Mouse (Mus musculus) spleen, adult 2 months (tissue): ENCODE data around the gene Cpox. TPM values are rescaled to one million over a fixed set of nuclear protein-coding genes. Genes with fewer than 3 reads are reported as not detected.

Experiments used
- DNase-seq, 2 experiments: peaks; one replicate each; pipeline versions ENCODE4 v3.0.0 to v3.0.0-alpha.2; 2012 to 2021; ENCODE audit warnings: low spot score in 2 of 2, low read depth in 1 of 2
- H3K27ac ChIP-seq: fragments of 200-500 bp; 2 replicates; pipeline ENCODE4 v1.5.1; 2012; ENCODE audit warnings: low read length, inconsistent platforms; ENCODE audit not compliant: insufficient read depth
- H3K27me3 ChIP-seq: fragments of 200-500 bp; 2 replicates; pipeline ENCODE4 v1.6.1; 2012; ENCODE audit warnings: mild to moderate bottlenecking, moderate library complexity, low read length, inconsistent platforms; ENCODE audit not compliant: control insufficient read depth, insufficient read depth
- H3K36me3 ChIP-seq: fragments of 200-500 bp; 2 replicates; pipeline ENCODE4 v1.6.1; 2012; ENCODE audit warnings: mild to moderate bottlenecking, low read length, inconsistent platforms; ENCODE audit not compliant: control insufficient read depth, insufficient read depth
- H3K4me1 ChIP-seq: fragments of 200-500 bp; 2 replicates; pipeline ENCODE4 v1.6.1; 2011; ENCODE audit warnings: inconsistent platforms; ENCODE audit not compliant: control insufficient read depth, insufficient read depth, insufficient read length
- H3K4me3 ChIP-seq: fragments of 200-500 bp; 2 replicates; pipeline ENCODE4 v1.5.1; 2011; ENCODE audit warnings: mild to moderate bottlenecking, inconsistent platforms; ENCODE audit not compliant: insufficient read depth, insufficient read length; ENCODE audit errors: extremely low read depth
- CTCF ChIP-seq: fragments of 200-500 bp; IDR thresholded peaks from 2 replicates; pipeline ENCODE4 v1.5.1; 2011; ENCODE audit warnings: mild to moderate bottlenecking, inconsistent platforms; ENCODE audit not compliant: insufficient read depth, insufficient read length, insufficient replicate concordance; ENCODE audit errors: extremely low read depth
- POLR2A ChIP-seq: fragments of 200-500 bp; IDR thresholded peaks from 2 replicates; pipeline ENCODE4 v1.6.1; 2011; ENCODE audit warnings: low read depth, low read length, inconsistent platforms
- WGBS: fragments of 180-500 bp; shearing (Covaris S2); methylation state at CpG from one replicate; pipeline ENCODE4 v1.1.7; 2018; 5-methylcytosine and 5-hydroxymethylcytosine counted together
- polyA plus RNA-seq: library from polyadenylated mRNA; depleted of rRNA; stranded (reverse); fragments of >200 nt; gene quantifications from 2 replicates; pipeline ENCODE4 v1.2.3, GENCODE M21; 2012

Cpox gene
- polyA plus RNA-seq, 1 experiment, result 22.3 TPM

DNA sequence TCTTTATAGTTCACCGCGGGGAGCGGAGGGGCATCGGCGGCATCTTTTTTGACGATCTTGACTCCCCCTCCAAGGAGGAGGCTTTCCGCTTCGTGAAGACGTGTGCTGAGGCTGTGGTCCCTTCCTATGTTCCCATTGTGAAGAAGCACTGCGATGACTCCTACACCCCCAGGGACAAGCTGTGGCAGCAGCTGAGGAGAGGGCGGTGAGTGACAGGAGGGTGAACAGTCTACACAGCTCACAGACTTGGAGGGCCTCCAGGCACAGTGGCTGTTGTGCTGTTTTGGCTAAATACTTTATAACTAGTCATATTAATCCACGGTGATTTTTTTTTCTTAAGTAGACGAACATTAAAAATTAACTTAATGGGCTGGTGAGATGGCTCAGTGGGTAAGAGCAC, 5.2 kb downstream of the Cpox start:
- no peak for DNase-seq
- Histone ChIP-seq H3K27ac (no peak overlapping the region), H3K4me1 (0 out of 2 replicates have a peak, but pooled peaks cover 2% of the 10 kb centered on the region), H3K27me3 (no peaks in the 10 kb centered on the region), H3K36me3 (peaks cover 13% of the 10 kb centered on the region), H3K4me3 (no peak overlapping the region)
- 96% methylated on average over 13 of the region's 13 CpGs for WGBS
- TF ChIP-seq POLR2A, result no peak
- no peak for TF ChIP-seq CTCF

DNA sequence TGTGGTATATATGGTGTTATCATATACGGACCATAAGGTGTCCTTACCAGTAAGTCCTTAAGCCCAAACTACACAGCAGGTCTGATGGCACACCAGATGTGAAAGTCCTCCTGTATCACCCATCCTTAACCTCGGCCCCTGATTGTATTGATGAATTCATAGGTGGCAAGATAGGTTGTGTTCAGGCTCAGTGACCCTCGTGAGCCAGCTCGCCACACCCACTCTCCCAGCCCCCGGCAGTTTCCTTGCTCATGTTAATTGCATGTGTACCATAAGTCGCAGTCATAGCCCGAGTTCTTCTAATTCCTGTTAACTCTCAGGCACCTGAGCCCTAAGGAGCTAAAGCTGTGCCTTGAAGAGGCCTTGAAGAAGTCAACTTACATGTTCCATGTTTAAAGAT, 6.1 kb downstream of the Cpox start:
- 93% methylated on average over 7 of the region's 7 CpGs for WGBS
- peaks cover 15% of the 10 kb centered on the region for H3K36me3 ChIP-seq
- H3K4me1 ChIP-seq, result no peaks in the 10 kb centered on the region
- no peak for TF ChIP-seq CTCF
- TF ChIP-seq POLR2A, result no peak
- no peaks in the 10 kb centered on the region for H3K27me3 ChIP-seq
- no peak overlapping the region for H3K27ac ChIP-seq
- DNase-seq, result no peak
- no peak overlapping the region for H3K4me3 ChIP-seq

DNA sequence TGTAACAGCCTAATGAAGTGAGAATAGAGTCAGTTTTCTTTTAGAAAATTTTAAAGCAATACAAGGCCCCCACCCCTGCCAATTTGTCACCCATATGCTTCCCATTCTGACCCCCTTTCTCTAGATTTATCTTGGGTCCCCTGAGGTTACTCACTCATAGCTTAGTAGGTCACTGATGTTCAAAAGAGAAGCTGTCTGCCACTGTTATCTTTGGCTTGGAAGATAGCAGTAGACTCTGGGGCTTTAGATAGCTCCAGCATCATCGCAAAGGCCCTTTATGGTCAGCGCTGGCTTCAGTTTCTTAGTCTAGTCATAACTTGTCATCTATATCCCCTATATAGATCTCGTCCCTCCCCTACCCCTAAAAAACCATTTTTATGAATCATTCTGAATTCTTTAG, 6.5 kb downstream of the Cpox start:
- WGBS, result 82% methylated on average over 3 of the region's 3 CpGs
- H3K4me1 ChIP-seq, result no peaks in the 10 kb centered on the region
- no peak overlapping the region for H3K4me3 ChIP-seq
- H3K27me3 ChIP-seq, result no peaks in the 10 kb centered on the region
- H3K36me3 ChIP-seq, result peaks cover 15% of the 10 kb centered on the region
- no peak overlapping the region for H3K27ac ChIP-seq
- no peak for DNase-seq
- TF ChIP-seq POLR2A (no peak), CTCF (no peak)

DNA sequence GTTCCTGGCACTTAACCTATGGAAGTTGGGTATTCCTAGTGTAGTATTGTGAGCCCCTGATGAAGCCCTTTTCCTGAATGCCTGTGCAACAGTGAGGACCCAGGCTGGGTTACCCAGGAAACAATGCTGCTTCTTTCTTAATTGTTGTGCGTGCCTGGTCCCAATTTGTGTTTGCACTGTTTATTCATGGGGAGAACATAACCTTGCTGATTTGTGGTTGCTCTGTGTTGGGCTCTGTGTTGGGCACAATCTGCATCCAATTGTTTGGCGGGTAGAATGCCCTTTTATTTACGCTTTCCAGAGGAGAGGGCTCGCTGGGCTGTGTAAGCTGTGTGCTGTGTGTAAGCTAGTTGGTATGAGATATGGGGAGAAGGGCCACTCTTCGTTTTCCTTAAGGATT, 7.4 kb downstream of the Cpox start:
- TF ChIP-seq POLR2A (no peak), CTCF (no peak)
- Histone ChIP-seq H3K36me3 (peaks cover 15% of the 10 kb centered on the region), H3K4me1 (no peaks in the 10 kb centered on the region), H3K27ac (no peak overlapping the region), H3K4me3 (no peak overlapping the region), H3K27me3 (no peaks in the 10 kb centered on the region)
- 95% methylated on average over 5 of the region's 5 CpGs for WGBS
- DNase-seq, result no peak

DNA sequence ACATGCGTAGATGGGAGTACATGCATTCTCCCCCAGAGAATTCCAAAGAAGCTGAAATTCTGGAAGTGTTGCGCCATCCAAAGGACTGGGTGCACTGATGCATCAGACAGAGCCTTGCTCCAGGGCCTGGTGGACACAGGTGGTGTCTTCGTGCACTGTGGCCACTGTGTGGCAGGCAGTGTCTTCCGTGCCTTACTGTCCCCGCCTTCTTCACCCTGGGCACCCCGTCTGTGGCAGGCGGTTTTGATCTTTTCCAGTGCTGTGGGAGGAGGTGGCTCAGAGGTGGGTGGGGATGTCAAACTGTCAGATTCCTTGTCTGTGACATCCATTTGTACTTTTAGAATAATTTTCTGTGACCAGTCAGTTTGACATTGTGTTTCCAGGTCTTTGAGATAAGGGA, 8.6 kb downstream of the Cpox start:
- no peak for DNase-seq
- H3K4me1 ChIP-seq, result no peaks in the 10 kb centered on the region
- peaks cover 13% of the 10 kb centered on the region for H3K36me3 ChIP-seq
- H3K27ac ChIP-seq, result no peak overlapping the region
- 62% methylated on average over 7 of the region's 7 CpGs for WGBS
- H3K4me3 ChIP-seq, result no peak overlapping the region
- TF ChIP-seq CTCF (no peak), POLR2A (no peak)
- no peaks in the 10 kb centered on the region for H3K27me3 ChIP-seq

DNA sequence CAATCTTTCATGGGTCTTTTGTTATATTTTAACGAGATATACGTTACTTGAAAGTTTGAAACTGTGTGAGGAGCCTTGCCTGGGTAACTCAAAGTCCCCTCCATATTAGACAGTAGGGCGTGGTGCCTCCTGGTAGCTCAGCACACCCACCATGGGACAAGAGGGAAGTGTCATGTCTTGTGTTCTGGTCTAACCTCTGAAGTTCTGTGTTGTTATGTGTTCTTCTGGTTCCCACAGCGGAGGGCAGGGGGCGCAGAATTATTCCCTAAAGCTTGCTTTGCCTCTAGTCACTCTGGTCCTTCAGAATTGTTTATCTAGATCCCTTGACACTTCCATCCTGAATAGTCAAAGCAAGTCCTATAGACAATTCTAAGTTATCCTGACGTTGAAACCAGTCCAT, 12.0 kb downstream of the Cpox start:
- no peaks in the 10 kb centered on the region for H3K27me3 ChIP-seq
- peaks cover 3% of the 10 kb centered on the region for H3K36me3 ChIP-seq
- H3K4me3 ChIP-seq, result no peak overlapping the region
- H3K27ac ChIP-seq, result no peak overlapping the region
- peaks cover 6% of the 10 kb centered on the region; the same call in 1 of the 2 replicates for H3K4me1 ChIP-seq
- 95% methylated on average over 6 of the region's 6 CpGs for WGBS
- TF ChIP-seq CTCF, result no peak
- no peak for TF ChIP-seq POLR2A
- DNase-seq, result no peak

DNA sequence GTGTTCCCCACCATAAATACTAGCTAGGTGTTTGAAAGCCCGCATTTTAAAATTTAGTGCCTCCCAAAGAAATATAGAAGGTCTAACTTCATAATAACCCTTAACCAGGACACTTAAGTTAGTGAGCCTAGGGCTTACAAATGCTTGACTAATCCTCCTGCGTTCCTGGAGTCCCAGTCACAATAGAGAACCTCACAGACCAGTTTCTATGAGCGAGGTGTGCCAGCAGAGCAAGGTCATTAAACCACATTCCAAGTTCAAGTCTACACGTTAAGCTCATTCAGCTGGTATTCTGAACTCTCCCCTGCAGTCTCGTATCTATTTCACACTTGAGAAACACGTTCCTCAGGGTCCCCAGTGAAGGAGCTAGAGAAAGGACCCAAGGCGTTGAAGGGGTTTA, 12.8 kb downstream of the Cpox start:
- peaks cover 6% of the 10 kb centered on the region; the same call in 1 of the 2 replicates for H3K4me1 ChIP-seq
- no peak for DNase-seq
- H3K27ac ChIP-seq, result no peak overlapping the region
- peaks cover 2% of the 10 kb centered on the region; the same call in 1 of the 2 replicates for H3K36me3 ChIP-seq
- H3K4me3 ChIP-seq, result no peak overlapping the region
- H3K27me3 ChIP-seq, result no peaks in the 10 kb centered on the region
- no peak for TF ChIP-seq CTCF
- 93% methylated on average over 7 of the region's 7 CpGs for WGBS
